Mouse (Mus musculus): ENCODE measurements around the gene Fam166b.

The Fam166b gene

DNA sequence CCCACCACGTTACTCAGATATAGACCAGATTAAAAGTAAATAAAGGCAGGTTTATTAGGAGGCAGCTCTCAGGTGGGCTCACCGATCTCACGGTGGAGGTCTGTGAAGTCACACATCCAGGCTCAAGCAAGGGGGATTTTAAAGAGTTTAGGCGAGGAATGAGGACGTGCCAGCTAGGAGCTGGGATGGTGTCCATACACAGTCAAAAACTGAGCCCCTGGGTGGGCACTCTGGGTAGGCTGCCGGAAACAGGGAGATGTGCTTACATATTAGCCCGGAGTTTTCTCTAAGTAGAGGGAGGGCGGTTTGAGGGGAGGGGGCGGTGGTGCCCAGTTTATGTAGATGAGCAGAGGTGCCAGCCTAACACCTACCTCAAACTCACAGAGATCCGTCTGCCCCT is 48.0 kb downstream of the Fam166b start:
- no peak for DNase-seq (ENCODE audit: low spot score)

DNA sequence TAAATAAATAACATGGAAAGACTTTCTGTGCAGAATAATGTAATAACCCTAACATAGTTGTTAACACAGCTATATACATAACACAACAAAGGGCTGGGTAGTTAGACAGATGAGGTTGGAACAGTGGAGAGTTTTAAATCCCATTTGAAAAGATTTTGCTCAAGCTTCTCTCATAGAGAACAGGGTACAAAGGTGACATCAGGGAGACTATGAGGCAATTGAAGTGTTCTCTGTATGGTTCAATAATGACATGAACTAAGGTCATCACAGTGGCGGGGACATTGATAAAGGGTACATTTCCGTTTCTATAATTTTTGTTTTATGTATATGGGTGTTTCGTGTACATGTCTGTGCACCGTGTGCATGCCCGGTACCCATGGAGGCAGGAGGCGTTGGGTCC is 49.3 kb downstream of the Fam166b start:
- DNase-seq (ENCODE audit: low spot score) = no peak
